Mouse (Mus musculus): Measurements from ENCODE around the gene Paqr4. TPM values are rescaled to one million over a fixed set of nuclear protein-coding genes. Genes with fewer than 3 reads are reported as not detected.
A peak's percentile ranks its signal among the peaks of the same experiment; 100 is the strongest.

The Paqr4 gene
- polyA plus RNA-seq, 1 experiment from 2014 or later: 31.9 TPM

DNA sequence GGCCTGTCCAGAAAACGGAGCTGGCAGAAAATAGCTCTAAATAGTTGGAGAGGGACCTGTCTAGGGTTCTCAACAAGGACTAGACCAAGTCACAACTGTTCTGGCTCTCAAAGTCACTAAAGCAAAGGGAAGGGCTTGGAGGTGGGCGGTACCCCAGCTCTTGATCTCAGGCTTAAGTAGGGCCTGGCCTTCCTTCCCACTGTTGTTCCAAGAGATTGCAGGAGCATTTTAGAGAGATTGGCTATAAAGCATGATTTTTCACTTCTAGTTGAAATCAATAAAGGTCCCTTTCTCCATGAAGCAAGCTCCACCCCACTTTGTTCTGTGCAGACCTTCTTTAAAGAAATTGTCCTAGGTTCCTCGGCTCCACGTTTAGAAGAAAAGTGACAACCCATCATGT lies 15.2 kb downstream of the Paqr4 start:
- no peak for DNase-seq (ENCODE audit: low spot score)
- Histone ChIP-seq H3K27ac (ENCODE audit: low read depth, low read length) (0 out of 2 replicates have a peak overlapping the region, but pooled peaks have one; percentile 46), H3K4me1 (ENCODE audit: control insufficient read depth, insufficient read depth, low read length) (peaks cover 11% of the 10 kb centered on the region; the same call in 1 of the 2 replicates), H3K36me3 (ENCODE audit: control insufficient read depth, insufficient read depth, low read length) (no peaks in the 10 kb centered on the region), H3K4me3 (ENCODE audit: low read depth, low read length) (peak overlapping the region; percentile 82; the same call in 1 of the 2 replicates), H3K4me2 (ENCODE audit: low read length) (peak overlapping the region; percentile 82), H3K9ac (ENCODE audit: low read length) (peak overlapping the region; percentile 70; the same call in 1 of the 2 replicates), H3K27me3 (replicated peaks; ENCODE audit: control insufficient read depth, insufficient read depth, low read length) (no peaks in the 10 kb centered on the region), H3K9me3 (replicated peaks; ENCODE audit: control insufficient read depth, low read length) (no peaks in the 10 kb centered on the region)
- 71% methylated on average over 4 of the region's 4 CpGs for WGBS
- no peak for ATAC-seq

DNA sequence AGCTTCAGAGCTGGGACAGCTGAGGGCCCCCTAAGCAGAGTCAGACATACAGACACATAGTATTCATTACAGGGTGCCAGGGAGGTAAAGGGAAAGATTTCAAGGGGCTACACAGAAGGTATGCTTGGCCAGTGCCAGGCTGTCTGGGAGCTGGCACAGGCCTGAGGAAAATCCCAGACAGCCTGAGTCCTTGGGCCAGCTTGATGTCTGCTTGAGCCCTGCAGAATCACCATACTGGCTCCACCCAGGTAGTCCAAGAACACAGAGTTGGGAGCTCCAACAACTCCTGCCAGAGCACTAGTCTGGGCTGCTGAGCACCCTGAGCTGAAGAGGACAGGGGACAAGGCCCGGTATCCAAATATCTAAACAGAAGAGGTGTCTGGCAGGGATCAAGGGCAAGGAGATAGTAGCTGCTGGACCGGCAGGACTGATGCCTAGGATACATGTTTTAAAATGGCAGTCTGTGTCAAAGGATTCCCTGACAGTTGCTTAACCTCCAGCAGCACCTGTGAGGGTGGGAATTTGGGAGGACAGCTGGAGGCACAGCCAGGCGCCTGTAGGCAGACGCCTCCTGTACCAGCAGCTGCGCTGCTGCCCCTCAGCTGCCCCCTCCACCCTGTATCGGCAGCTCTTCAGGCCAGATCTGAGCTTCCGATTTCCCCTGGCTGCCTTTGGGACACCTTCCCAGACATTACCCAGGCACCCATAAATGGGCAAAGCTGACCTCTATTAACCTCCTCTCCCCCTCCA lies 18.1 kb downstream of the Paqr4 start, which contains the start of gene 1520401A03Rik:
Gene 1520401A03Rik (minus strand): TSS at position 408 of the 750 bp plus-strand sequence.
- Histone ChIP-seq H3K36me3 (ENCODE audit: control insufficient read depth, insufficient read depth, low read length) (no peaks in the 10 kb centered on the region), H3K4me2 (ENCODE audit: low read length) (no peak within 1 kb of the TSS), H3K4me3 (ENCODE audit: low read depth, low read length) (no peak within 1 kb of the TSS), H3K9ac (ENCODE audit: low read length) (no peak within 1 kb of the TSS), H3K4me1 (ENCODE audit: control insufficient read depth, insufficient read depth, low read length) (peaks cover 11% of the 10 kb centered on the region; the same call in 1 of the 2 replicates), H3K27me3 (replicated peaks; ENCODE audit: control insufficient read depth, insufficient read depth, low read length) (no peaks in the 10 kb centered on the region), H3K9me3 (replicated peaks; ENCODE audit: control insufficient read depth, low read length) (no peaks in the 10 kb centered on the region), H3K27ac (ENCODE audit: low read depth, low read length) (no peak within 1 kb of the TSS)
- DNase-seq (ENCODE audit: low spot score) (no peak), ATAC-seq (no peak)
- 76% methylated on average over 7 of the region's 7 CpGs for WGBS

DNA sequence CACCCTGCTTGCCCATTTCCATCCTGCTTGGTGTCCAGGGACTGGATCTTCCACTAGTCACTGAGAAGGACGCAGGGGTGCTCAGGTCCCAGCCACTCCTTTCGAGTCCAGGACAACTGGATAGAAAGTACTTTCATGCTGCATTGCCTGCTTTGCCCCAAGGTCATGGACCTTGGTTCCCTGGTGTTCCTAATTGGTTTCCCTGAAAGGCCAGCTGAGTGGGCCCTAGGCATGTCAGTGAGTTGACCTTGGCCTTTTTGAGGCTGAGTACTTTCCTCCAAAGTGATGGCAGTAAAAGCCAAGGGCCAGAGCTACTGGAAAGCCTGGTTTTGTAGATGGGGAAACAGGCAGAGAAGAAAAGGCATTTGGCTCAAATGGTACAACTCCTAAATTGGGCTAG lies 18.8 kb downstream of the Paqr4 start:
- Histone ChIP-seq H3K27me3 (replicated peaks; ENCODE audit: control insufficient read depth, insufficient read depth, low read length) (no peaks in the 10 kb centered on the region), H3K4me3 (ENCODE audit: low read depth, low read length) (no peak overlapping the region), H3K4me2 (ENCODE audit: low read length) (no peak overlapping the region), H3K9me3 (replicated peaks; ENCODE audit: control insufficient read depth, low read length) (no peaks in the 10 kb centered on the region), H3K27ac (ENCODE audit: low read depth, low read length) (no peak overlapping the region), H3K4me1 (ENCODE audit: control insufficient read depth, insufficient read depth, low read length) (peaks cover 7% of the 10 kb centered on the region; the same call in 1 of the 2 replicates), H3K9ac (ENCODE audit: low read length) (no peak overlapping the region), H3K36me3 (ENCODE audit: control insufficient read depth, insufficient read depth, low read length) (no peaks in the 10 kb centered on the region)
- DNase-seq (ENCODE audit: low spot score): no peak
- 80% methylated on average over 2 of the region's 2 CpGs for WGBS
- no peak for ATAC-seq

DNA sequence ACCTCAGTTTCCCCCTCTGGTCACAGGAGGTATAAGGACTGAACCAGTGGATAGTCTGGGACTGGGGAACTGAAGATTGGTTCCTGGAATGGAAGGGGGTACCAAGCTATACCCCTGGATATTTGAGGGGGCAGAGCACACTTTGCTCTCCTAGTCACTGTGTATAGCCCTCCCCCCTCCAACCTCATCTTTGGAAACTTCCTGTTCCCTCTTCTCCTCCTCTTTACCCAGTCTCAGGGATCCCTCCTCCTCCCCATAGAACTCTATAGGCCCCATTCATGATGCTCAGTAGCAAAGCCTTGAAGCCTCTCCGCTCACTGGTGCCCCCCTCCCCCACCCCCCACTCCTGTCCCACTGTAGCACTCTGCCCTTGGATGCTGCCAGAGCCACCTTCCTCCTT lies 21.2 kb downstream of the Paqr4 start:
- Histone ChIP-seq H3K27me3 (replicated peaks; ENCODE audit: control insufficient read depth, insufficient read depth, low read length) (no peaks in the 10 kb centered on the region), H3K27ac (ENCODE audit: low read depth, low read length) (no peak overlapping the region), H3K4me3 (ENCODE audit: low read depth, low read length) (no peak overlapping the region), H3K4me2 (ENCODE audit: low read length) (no peak overlapping the region), H3K9me3 (replicated peaks; ENCODE audit: control insufficient read depth, low read length) (no peaks in the 10 kb centered on the region), H3K9ac (ENCODE audit: low read length) (no peak overlapping the region), H3K4me1 (ENCODE audit: control insufficient read depth, insufficient read depth, low read length) (no peaks in the 10 kb centered on the region), H3K36me3 (ENCODE audit: control insufficient read depth, insufficient read depth, low read length) (no peaks in the 10 kb centered on the region)
- DNase-seq (ENCODE audit: low spot score) (no peak), ATAC-seq (no peak)
- 33% methylated on average over 1 of the region's 1 CpGs for WGBS

DNA sequence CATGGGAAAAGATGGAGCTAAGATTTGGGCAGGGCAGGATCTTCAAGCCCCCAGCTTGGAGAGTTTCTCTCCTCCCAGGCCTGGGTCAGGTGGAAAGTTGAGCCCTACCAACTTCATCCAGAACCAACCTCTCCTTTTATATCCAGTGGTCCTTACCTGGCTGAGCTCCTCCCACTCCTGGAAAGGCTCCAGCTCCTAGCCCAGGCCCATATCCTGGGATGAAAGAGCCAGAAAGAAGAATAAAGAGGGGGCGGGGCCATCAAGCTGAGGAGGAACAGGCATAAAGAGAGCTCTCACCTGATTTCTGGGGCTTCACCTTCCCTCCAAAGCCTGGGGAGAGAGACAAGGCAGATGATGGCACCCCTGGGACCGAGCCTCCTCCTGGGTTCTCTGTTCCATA lies 23.7 kb downstream of the Paqr4 start:
- no peak overlapping the region for H3K27ac ChIP-seq (ENCODE audit: low read depth, low read length)
- no peak overlapping the region for H3K9ac ChIP-seq (ENCODE audit: low read length)
- 57% methylated on average over 2 of the region's 2 CpGs for WGBS
- ATAC-seq (no peak), DNase-seq (ENCODE audit: low spot score) (no peak)
- no peaks in the 10 kb centered on the region for H3K36me3 ChIP-seq (ENCODE audit: control insufficient read depth, insufficient read depth, low read length)
- no peaks in the 10 kb centered on the region for H3K4me1 ChIP-seq (ENCODE audit: control insufficient read depth, insufficient read depth, low read length)
- no peak overlapping the region for H3K4me2 ChIP-seq (ENCODE audit: low read length)
- no peak overlapping the region for H3K4me3 ChIP-seq (ENCODE audit: low read depth, low read length)
- no peaks in the 10 kb centered on the region for H3K27me3 ChIP-seq (replicated peaks; ENCODE audit: control insufficient read depth, insufficient read depth, low read length)
- no peaks in the 10 kb centered on the region for H3K9me3 ChIP-seq (replicated peaks; ENCODE audit: control insufficient read depth, low read length)

DNA sequence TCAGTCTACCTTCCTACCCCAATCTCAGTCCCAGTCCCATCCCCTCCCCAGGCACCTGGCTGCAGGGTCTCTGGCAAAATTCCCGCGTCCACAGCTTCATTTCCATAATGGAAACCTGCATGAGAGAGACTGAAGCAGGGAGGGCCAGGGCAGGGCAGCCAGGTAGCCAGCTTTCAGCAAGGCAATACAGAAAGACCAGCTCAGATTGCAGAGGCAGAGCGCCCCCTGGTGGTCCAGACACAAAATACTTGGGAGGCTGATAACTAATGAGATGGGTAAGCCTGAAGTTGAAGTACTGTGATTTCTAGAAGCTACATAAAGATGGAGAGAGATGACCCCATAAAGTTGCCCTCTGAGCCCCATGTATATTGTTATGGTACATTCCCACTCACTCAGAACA lies 34.5 kb downstream of the Paqr4 start:
- H3K4me2 ChIP-seq (ENCODE audit: low read length): no peak overlapping the region
- no peaks in the 10 kb centered on the region for H3K9me3 ChIP-seq (replicated peaks; ENCODE audit: control insufficient read depth, low read length)
- ATAC-seq: peak; percentile 75
- no peak overlapping the region for H3K4me3 ChIP-seq (ENCODE audit: low read depth, low read length)
- DNase-seq (ENCODE audit: low spot score): peak; percentile 83
- H3K27me3 ChIP-seq (replicated peaks; ENCODE audit: control insufficient read depth, insufficient read depth, low read length): peaks cover under 1% of the 10 kb centered on the region; the same call in 1 of the 2 replicates
- WGBS: 0% methylated on average over 3 of the region's 3 CpGs
- H3K36me3 ChIP-seq (ENCODE audit: control insufficient read depth, insufficient read depth, low read length): no peaks in the 10 kb centered on the region
- no peak overlapping the region for H3K9ac ChIP-seq (ENCODE audit: low read length)
- H3K4me1 ChIP-seq (ENCODE audit: control insufficient read depth, insufficient read depth, low read length): no peaks in the 10 kb centered on the region
- H3K27ac ChIP-seq (ENCODE audit: low read depth, low read length): no peak overlapping the region

DNA sequence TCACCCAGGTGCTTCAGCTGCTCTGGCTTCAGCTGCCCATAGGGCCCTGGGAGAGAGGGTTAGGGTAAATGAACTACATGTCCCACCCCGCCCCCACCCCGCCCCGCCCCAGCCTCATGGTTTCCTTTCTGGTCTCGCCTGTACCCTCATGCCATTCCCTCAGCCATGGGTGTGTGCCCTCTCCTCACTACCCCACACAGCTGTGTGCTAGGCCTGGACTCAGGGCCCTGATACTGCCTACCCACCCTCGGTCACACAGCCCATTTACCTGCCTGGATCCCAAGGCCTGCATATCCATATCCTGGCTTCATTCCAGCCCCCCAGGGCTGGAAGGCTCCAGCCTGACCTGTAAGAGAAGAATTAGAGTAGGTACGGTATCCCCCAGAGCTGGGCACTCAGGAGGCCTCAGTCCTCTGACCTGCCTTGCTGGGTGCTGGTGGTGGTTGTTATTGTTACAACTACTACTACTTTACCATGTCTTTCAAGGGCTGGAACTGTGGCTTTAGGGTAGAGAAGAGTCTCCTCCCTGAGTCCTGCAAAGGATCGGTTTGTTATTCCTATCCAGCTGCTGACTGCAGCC lies 35.1 kb downstream of the Paqr4 start:
- no peak overlapping the region for H3K4me3 ChIP-seq (ENCODE audit: low read depth, low read length)
- H3K9me3 ChIP-seq (replicated peaks; ENCODE audit: control insufficient read depth, low read length): no peaks in the 10 kb centered on the region
- ATAC-seq (no peak), DNase-seq (ENCODE audit: low spot score) (no peak)
- 80% methylated on average over 7 of the region's 7 CpGs for WGBS
- H3K9ac ChIP-seq (ENCODE audit: low read length): no peak overlapping the region
- H3K36me3 ChIP-seq (ENCODE audit: control insufficient read depth, insufficient read depth, low read length): no peaks in the 10 kb centered on the region
- no peaks in the 10 kb centered on the region for H3K4me1 ChIP-seq (ENCODE audit: control insufficient read depth, insufficient read depth, low read length)
- H3K4me2 ChIP-seq (ENCODE audit: low read length): no peak overlapping the region
- peaks cover 6% of the 10 kb centered on the region; the same call in 1 of the 2 replicates for H3K27me3 ChIP-seq (replicated peaks; ENCODE audit: control insufficient read depth, insufficient read depth, low read length)
- no peak overlapping the region for H3K27ac ChIP-seq (ENCODE audit: low read depth, low read length)

DNA sequence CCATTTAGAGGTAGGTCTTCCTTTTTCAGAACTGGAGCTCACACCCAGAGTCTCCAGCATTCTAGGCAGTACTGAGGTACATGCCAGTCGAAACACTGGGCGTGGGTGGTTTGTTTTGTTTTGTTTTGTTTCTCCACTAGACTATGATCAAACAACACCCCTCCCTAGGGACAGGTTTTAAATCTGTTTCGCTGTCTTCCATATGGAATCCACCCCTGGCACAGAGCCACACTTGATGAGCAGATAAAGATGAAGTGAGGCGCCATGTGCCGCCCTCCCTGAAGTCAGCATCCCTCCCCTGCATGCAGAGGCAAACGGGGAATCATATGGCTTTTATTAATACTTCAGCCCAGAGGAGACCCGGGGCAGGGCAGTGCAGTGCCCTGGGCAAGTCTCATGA lies 35.9 kb downstream of the Paqr4 start:
- no peak overlapping the region for H3K4me2 ChIP-seq (ENCODE audit: low read length)
- no peak overlapping the region for H3K27ac ChIP-seq (ENCODE audit: low read depth, low read length)
- WGBS: 54% methylated on average over 7 of the region's 7 CpGs
- no peaks in the 10 kb centered on the region for H3K36me3 ChIP-seq (ENCODE audit: control insufficient read depth, insufficient read depth, low read length)
- no peak overlapping the region for H3K4me3 ChIP-seq (ENCODE audit: low read depth, low read length)
- H3K9ac ChIP-seq (ENCODE audit: low read length): no peak overlapping the region
- H3K27me3 ChIP-seq (replicated peaks; ENCODE audit: control insufficient read depth, insufficient read depth, low read length): peaks cover 7% of the 10 kb centered on the region; the same call in 1 of the 2 replicates
- no peak for ATAC-seq
- H3K9me3 ChIP-seq (replicated peaks; ENCODE audit: control insufficient read depth, low read length): no peaks in the 10 kb centered on the region
- peak; percentile 61 for DNase-seq (ENCODE audit: low spot score)
- no peaks in the 10 kb centered on the region for H3K4me1 ChIP-seq (ENCODE audit: control insufficient read depth, insufficient read depth, low read length)

DNA sequence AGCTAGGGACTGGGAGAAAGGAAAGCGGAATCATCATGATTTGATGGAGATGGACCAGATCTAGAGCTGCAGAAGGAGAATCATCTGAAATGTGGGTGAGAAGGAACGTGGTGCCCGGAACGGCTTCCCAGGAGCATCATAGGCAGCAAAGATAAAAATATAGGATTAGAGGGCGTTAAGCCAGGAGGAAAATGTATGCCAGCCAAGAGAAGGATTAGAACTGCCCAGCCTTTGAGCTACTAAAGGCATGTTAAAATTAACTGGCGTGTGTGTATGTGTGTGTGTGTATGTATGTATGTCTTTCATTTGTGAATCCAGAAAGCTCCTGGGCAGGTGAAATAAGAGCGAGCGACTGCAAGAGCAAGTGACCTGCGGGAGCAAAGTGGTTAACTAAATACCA lies 37.4 kb downstream of the Paqr4 start:
- no peak overlapping the region for H3K27ac ChIP-seq (ENCODE audit: low read depth, low read length)
- WGBS: 81% methylated on average over 9 of the region's 9 CpGs
- no peak for DNase-seq (ENCODE audit: low spot score)
- H3K27me3 ChIP-seq (replicated peaks; ENCODE audit: control insufficient read depth, insufficient read depth, low read length): peaks cover 18% of the 10 kb centered on the region
- no peak overlapping the region for H3K9ac ChIP-seq (ENCODE audit: low read length)
- H3K9me3 ChIP-seq (replicated peaks; ENCODE audit: control insufficient read depth, low read length): no peaks in the 10 kb centered on the region
- no peaks in the 10 kb centered on the region for H3K36me3 ChIP-seq (ENCODE audit: control insufficient read depth, insufficient read depth, low read length)
- H3K4me2 ChIP-seq (ENCODE audit: low read length): no peak overlapping the region
- H3K4me1 ChIP-seq (ENCODE audit: control insufficient read depth, insufficient read depth, low read length): no peaks in the 10 kb centered on the region
- ATAC-seq: no peak
- H3K4me3 ChIP-seq (ENCODE audit: low read depth, low read length): no peak overlapping the region
